Mouse (Mus musculus) megakaryocyte, embryonic 14.5 days (primary cell): ENCODE measurements around the gene Ston1. TPM values are rescaled to one million over a fixed set of nuclear protein-coding genes. Genes with fewer than 3 reads are reported as not detected.

Source experiments
- H3K27me3 ChIP-seq: replicated peaks from 2 replicates; pipeline ENCODE3; 2012; ENCODE audit warnings: inconsistent platforms
- H3K36me3 ChIP-seq: replicated peaks from 2 replicates; pipeline ENCODE3; 2012; ENCODE audit warnings: low read length, inconsistent platforms, mixed read lengths
- H3K4me1 ChIP-seq: 2 replicates; pipeline ENCODE4 v1.6.1; 2012; ENCODE audit warnings: inconsistent platforms
- H3K4me3 ChIP-seq: replicated peaks from 2 replicates; pipeline ENCODE3; 2012; ENCODE audit warnings: moderate library complexity, mild to moderate bottlenecking, inconsistent platforms
- H3K9me3 ChIP-seq: 2 replicates; pipeline ENCODE4 v1.6.1; 2012; ENCODE audit warnings: inconsistent platforms
- FLI1 ChIP-seq: IDR thresholded peaks from 2 replicates; pipeline ENCODE4 v1.6.1; 2012; ENCODE audit warnings: low read length, inconsistent platforms, mixed read lengths
- GATA1 ChIP-seq: IDR thresholded peaks from 3 replicates; pipeline ENCODE4 v1.6.1; 2012; ENCODE audit warnings: mixed read lengths, low read length, inconsistent platforms, borderline replicate concordance
- polyA plus RNA-seq: library from polyadenylated mRNA; stranded (reverse); fragments of >175 nt; gene quantifications from 2 replicates; pipeline ENCODE4 v1.2.3, GENCODE M21; 2012; ENCODE audit warnings: low replicate concordance; ENCODE audit not compliant: insufficient read depth

Gene Ston1
- polyA plus RNA-seq, 1 experiment = 0.29 TPM

- Histone ChIP-seq H3K4me3 (no peak overlapping the region), H3K36me3 (no peaks in the 10 kb centered on the region), H3K4me1 (no peaks in the 10 kb centered on the region), H3K27me3 (no peaks in the 10 kb centered on the region), H3K9me3 (0 out of 2 replicates have a peak, but pooled peaks cover 4% of the 10 kb centered on the region)
- TF ChIP-seq FLI1 (no peak), GATA1 (no peak)
Measured at GRCm38 (mm10) chr17:88606056-88606455, 8.6 kb downstream of the Ston1 start.

GRCm38 (mm10) chr17:88609361-88609760 is 11.9 kb downstream of the Ston1 start:
- Histone ChIP-seq H3K4me1 (no peaks in the 10 kb centered on the region), H3K9me3 (0 out of 2 replicates have a peak, but pooled peaks cover 4% of the 10 kb centered on the region), H3K36me3 (no peaks in the 10 kb centered on the region), H3K4me3 (no peak overlapping the region), H3K27me3 (no peaks in the 10 kb centered on the region)
- TF ChIP-seq FLI1 = no peak
- TF ChIP-seq GATA1 = no peak

GRCm38 (mm10) chr17:88611057-88611456 is 13.6 kb downstream of the Ston1 start:
- Histone ChIP-seq H3K4me1 (no peaks in the 10 kb centered on the region), H3K9me3 (0 out of 2 replicates have a peak, but pooled peaks cover 4% of the 10 kb centered on the region), H3K27me3 (no peaks in the 10 kb centered on the region), H3K4me3 (no peak overlapping the region), H3K36me3 (no peaks in the 10 kb centered on the region)
- TF ChIP-seq GATA1 = no peak
- TF ChIP-seq FLI1 = no peak

GRCm38 (mm10) chr17:88613172-88613571 is 15.7 kb downstream of the Ston1 start:
- TF ChIP-seq GATA1 (no peak), FLI1 (no peak)
- Histone ChIP-seq H3K4me1 (no peaks in the 10 kb centered on the region), H3K9me3 (0 out of 2 replicates have a peak, but pooled peaks cover 4% of the 10 kb centered on the region), H3K4me3 (no peak overlapping the region), H3K36me3 (no peaks in the 10 kb centered on the region), H3K27me3 (no peaks in the 10 kb centered on the region)

GRCm38 (mm10) chr17:88613721-88614120 is 16.2 kb downstream of the Ston1 start:
- H3K36me3 ChIP-seq = no peaks in the 10 kb centered on the region
- H3K4me1 ChIP-seq = no peaks in the 10 kb centered on the region
- H3K9me3 ChIP-seq = 0 out of 2 replicates have a peak, but pooled peaks cover 4% of the 10 kb centered on the region
- TF ChIP-seq FLI1 (no peak), GATA1 (no peak)
- no peaks in the 10 kb centered on the region for H3K27me3 ChIP-seq
- no peak overlapping the region for H3K4me3 ChIP-seq

GRCm38 (mm10) chr17:88614234-88614633 is 16.8 kb downstream of the Ston1 start:
- Histone ChIP-seq H3K36me3 (no peaks in the 10 kb centered on the region), H3K27me3 (no peaks in the 10 kb centered on the region), H3K4me1 (no peaks in the 10 kb centered on the region), H3K4me3 (no peak overlapping the region), H3K9me3 (0 out of 2 replicates have a peak, but pooled peaks cover 4% of the 10 kb centered on the region)
- TF ChIP-seq FLI1 (no peak), GATA1 (no peak)

- Histone ChIP-seq H3K27me3 (no peaks in the 10 kb centered on the region), H3K36me3 (no peaks in the 10 kb centered on the region), H3K9me3 (0 out of 2 replicates have a peak, but pooled peaks cover 4% of the 10 kb centered on the region), H3K4me3 (no peak overlapping the region), H3K4me1 (no peaks in the 10 kb centered on the region)
- TF ChIP-seq GATA1 (no peak), FLI1 (no peak)
Measured at GRCm38 (mm10) chr17:88614733-88615132, 17.2 kb downstream of the Ston1 start.

- Histone ChIP-seq H3K27me3 (no peaks in the 10 kb centered on the region), H3K4me1 (no peaks in the 10 kb centered on the region), H3K36me3 (no peaks in the 10 kb centered on the region), H3K9me3 (0 out of 2 replicates have a peak, but pooled peaks cover 4% of the 10 kb centered on the region), H3K4me3 (no peak overlapping the region)
- TF ChIP-seq GATA1 (no peak), FLI1 (no peak)
Measured at GRCm38 (mm10) chr17:88615492-88616155, 18.1 kb downstream of the Ston1 start.

GRCm38 (mm10) chr17:88620935-88621334 is 23.5 kb downstream of the Ston1 start:
- no peaks in the 10 kb centered on the region for H3K36me3 ChIP-seq
- H3K4me3 ChIP-seq = no peak overlapping the region
- H3K9me3 ChIP-seq = 0 out of 2 replicates have a peak, but pooled peaks cover 13% of the 10 kb centered on the region
- H3K4me1 ChIP-seq = no peaks in the 10 kb centered on the region
- H3K27me3 ChIP-seq = no peaks in the 10 kb centered on the region
- no peak for TF ChIP-seq FLI1
- TF ChIP-seq GATA1 = no peak

GRCm38 (mm10) chr17:88621374-88621773 is 23.9 kb downstream of the Ston1 start:
- Histone ChIP-seq H3K4me3 (no peak overlapping the region), H3K36me3 (no peaks in the 10 kb centered on the region), H3K9me3 (0 out of 2 replicates have a peak, but pooled peaks cover 13% of the 10 kb centered on the region), H3K27me3 (no peaks in the 10 kb centered on the region), H3K4me1 (no peaks in the 10 kb centered on the region)
- TF ChIP-seq FLI1 = no peak
- TF ChIP-seq GATA1 = no peak

- no peaks in the 10 kb centered on the region for H3K36me3 ChIP-seq
- H3K27me3 ChIP-seq = no peaks in the 10 kb centered on the region
- H3K9me3 ChIP-seq = 0 out of 2 replicates have a peak, but pooled peaks cover 9% of the 10 kb centered on the region
- H3K4me3 ChIP-seq = no peak overlapping the region
- H3K4me1 ChIP-seq = no peaks in the 10 kb centered on the region
- TF ChIP-seq GATA1 (no peak), FLI1 (no peak)
Measured at GRCm38 (mm10) chr17:88622711-88623110, 25.2 kb downstream of the Ston1 start.
